Mouse (Mus musculus): ENCODE results near the gene Scfd2.

- no peak for TF ChIP-seq CTCF (IDR thresholded peaks at IDR 0.05; ENCODE audit: low read depth)
- peak; percentile 63; the same call in 1 of the 2 replicates for TF ChIP-seq EP300 (IDR thresholded peaks at IDR 0.05; ENCODE audit: low read depth)
These were observed at the start of gene Scfd2 for GRCm38 (mm10) chr5:74531630-74532280.

Data from liver, postnatal 0 days (tissue).